Mouse (Mus musculus) MEL (cell line): Measurements from ENCODE around the gene Acvr1b. TPM values are rescaled to one million over a fixed set of nuclear protein-coding genes. Genes with fewer than 3 reads are reported as not detected.
A peak's percentile ranks its signal among the peaks of the same experiment; 100 is the strongest.

Experiments used
- DNase-seq: peaks from one replicate; pipeline ENCODE4 v3.0.0; 2011; ENCODE audit warnings: low read depth, low spot score
- H3K27ac ChIP-seq: 2 replicates; pipeline ENCODE4 v1.5.1; 2012; ENCODE audit warnings: low read depth, mild to moderate bottlenecking, control low read depth, low read length, moderate library complexity; ENCODE audit not compliant: control insufficient read depth
- H3K27me3 ChIP-seq, 2 experiments: fragments of 150-350 bp in 1 of 2; sonication (generic) in 1 of 2; 2 replicates each; pipeline ENCODE4 v1.6.1; 2012; ENCODE audit warnings: low read length in 2 of 2, mild to moderate bottlenecking in 2 of 2, improper control_type of control experiment in 1 of 2, moderate library complexity in 1 of 2; ENCODE audit not compliant: insufficient read depth in 2 of 2, control insufficient read depth in 1 of 2
- H3K36me3 ChIP-seq, 2 experiments: 2 replicates each; pipeline ENCODE4 v1.6.1; 2012 to 2014; ENCODE audit warnings: low read length in 2 of 2, improper control_type of control experiment in 1 of 2, inconsistent platforms in 1 of 2, mild to moderate bottlenecking in 1 of 2; ENCODE audit not compliant: insufficient read depth in 2 of 2, control insufficient read depth in 1 of 2
- H3K4me1 ChIP-seq, 2 experiments: fragments of 150-350 bp in 1 of 2; sonication (generic) in 1 of 2; 2 replicates each; pipeline ENCODE4 v1.6.1; 2012; ENCODE audit warnings: low read length in 2 of 2, improper control_type of control experiment in 1 of 2, mild to moderate bottlenecking in 1 of 2; ENCODE audit not compliant: insufficient read depth in 2 of 2, control insufficient read depth in 1 of 2
- H3K4me3 ChIP-seq, 2 experiments: fragments of 150-350 bp in 1 of 2; sonication (generic) in 1 of 2; 2 replicates each; pipeline ENCODE4 v1.5.1; 2012; ENCODE audit warnings: low read depth in 2 of 2, low read length in 2 of 2, mild to moderate bottlenecking in 2 of 2, moderate library complexity in 2 of 2, control low read depth in 1 of 2, improper control_type of control experiment in 1 of 2; ENCODE audit not compliant: control insufficient read depth in 1 of 2, insufficient read depth in 1 of 2
- H3K79me2 ChIP-seq: 2 replicates; pipeline ENCODE4 v1.6.1; 2012; ENCODE audit warnings: mild to moderate bottlenecking, low read length, moderate library complexity; ENCODE audit not compliant: control insufficient read depth, poor library complexity, insufficient read depth
- H3K9ac ChIP-seq: 2 replicates; pipeline ENCODE4 v1.6.1; 2012; ENCODE audit warnings: low read depth, mild to moderate bottlenecking, control low read depth, low read length, moderate library complexity; ENCODE audit not compliant: control insufficient read depth, poor library complexity, severe bottlenecking
- H3K9me3 ChIP-seq: fragments of 150-350 bp; sonication (generic); replicated peaks from 2 replicates; pipeline ENCODE4 v1.6.1; 2012; ENCODE audit warnings: mild to moderate bottlenecking, low read length, improper control_type of control experiment, moderate library complexity; ENCODE audit not compliant: insufficient read depth
- CHD2 ChIP-seq: IDR thresholded peaks from 2 replicates; pipeline ENCODE4 v1.6.1; 2011; ENCODE audit warnings: low read length, improper control_type of control experiment
- CTCF ChIP-seq, 3 experiments: IDR thresholded peaks in 2 of 3; conservative IDR thresholded peaks in 1 of 3; 2 replicates each; pipeline ENCODE4 v1.5.1; 2011 to 2012; ENCODE audit warnings: low read length in 3 of 3, low read depth in 2 of 3, mild to moderate bottlenecking in 2 of 3, improper control_type of control experiment in 1 of 3, inconsistent platforms in 1 of 3, mixed read lengths in 1 of 3, moderate library complexity in 1 of 3; ENCODE audit not compliant: control insufficient read depth in 1 of 3, insufficient read depth in 1 of 3, poor library complexity in 1 of 3, severe bottlenecking in 1 of 3
- ELF1 ChIP-seq: IDR thresholded peaks from 2 replicates; pipeline ENCODE4 v1.6.1; 2014; ENCODE audit warnings: low read depth, mild to moderate bottlenecking, inconsistent platforms, low read length, improper control_type of control experiment, moderate library complexity
- EP300 ChIP-seq, 2 experiments: IDR thresholded peaks; 2 replicates each; pipeline ENCODE4 v1.6.1; 2011; ENCODE audit warnings: improper control_type of control experiment in 2 of 2, low read length in 2 of 2, low read depth in 1 of 2, mild to moderate bottlenecking in 1 of 2
- ETS1 ChIP-seq: IDR thresholded peaks from 2 replicates; pipeline ENCODE4 v1.6.1; 2012; ENCODE audit warnings: low read depth, mild to moderate bottlenecking, inconsistent platforms, low read length, improper control_type of control experiment, moderate library complexity
- GATA1 ChIP-seq: IDR thresholded peaks from 2 replicates; pipeline ENCODE4 v1.6.1; 2011; ENCODE audit warnings: low read depth, low read length, improper control_type of control experiment
- HCFC1 ChIP-seq: IDR thresholded peaks from 2 replicates; pipeline ENCODE4 v1.6.1; 2012; ENCODE audit warnings: low read depth, mild to moderate bottlenecking, inconsistent platforms, low read length, improper control_type of control experiment, moderate library complexity
- KAT2A ChIP-seq: conservative IDR thresholded peaks from 2 replicates; pipeline ENCODE4 v1.6.1; 2012; ENCODE audit warnings: low read depth, low read length, improper control_type of control experiment, inconsistent platforms
- MAX ChIP-seq: IDR thresholded peaks from 2 replicates; pipeline ENCODE4 v1.6.1; 2011; ENCODE audit warnings: low read length, improper control_type of control experiment
- MAZ ChIP-seq: IDR thresholded peaks from 2 replicates; pipeline ENCODE4 v1.6.1; 2012; ENCODE audit warnings: low read depth, mild to moderate bottlenecking, inconsistent platforms, low read length, improper control_type of control experiment
- NELFE ChIP-seq: IDR thresholded peaks from 2 replicates; pipeline ENCODE4 v1.6.1; 2011; ENCODE audit warnings: low read depth, low read length, improper control_type of control experiment
- NRF1 ChIP-seq: IDR thresholded peaks from 2 replicates; pipeline ENCODE4 v1.6.1; 2014; ENCODE audit warnings: low read depth, mild to moderate bottlenecking, inconsistent platforms, low read length, improper control_type of control experiment, moderate library complexity; ENCODE audit not compliant: poor library complexity, insufficient read depth, severe bottlenecking
- POLR2A ChIP-seq, 2 experiments: IDR thresholded peaks; 2 replicates each; pipeline ENCODE4 v1.6.1; 2011 to 2012; ENCODE audit warnings: low read length in 2 of 2, mild to moderate bottlenecking in 2 of 2, control low read depth in 1 of 2, improper control_type of control experiment in 1 of 2, low read depth in 1 of 2, moderate library complexity in 1 of 2; ENCODE audit not compliant: control insufficient read depth in 1 of 2, insufficient read depth in 1 of 2, poor library complexity in 1 of 2
- POLR2AphosphoS2 ChIP-seq: IDR thresholded peaks from 2 replicates; pipeline ENCODE4 v1.6.1; 2011; ENCODE audit warnings: low read length, improper control_type of control experiment
- POLR2AphosphoS5 ChIP-seq: IDR thresholded peaks from 2 replicates; pipeline ENCODE4 v1.6.1; 2012; ENCODE audit warnings: low read depth, borderline replicate concordance, mild to moderate bottlenecking, inconsistent platforms, low read length, moderate library complexity, mixed read lengths
- RAD21 ChIP-seq: IDR thresholded peaks from 2 replicates; pipeline ENCODE4 v1.6.1; 2011; ENCODE audit warnings: mild to moderate bottlenecking, low read depth, low read length, improper control_type of control experiment
- SIN3A ChIP-seq: IDR thresholded peaks from 2 replicates; pipeline ENCODE4 v1.6.1; 2012; ENCODE audit warnings: low read length, improper control_type of control experiment, inconsistent platforms
- TAL1 ChIP-seq: IDR thresholded peaks from 2 replicates; pipeline ENCODE4 v1.6.1; 2012; ENCODE audit warnings: mild to moderate bottlenecking, inconsistent platforms, low read length, moderate library complexity, mixed read lengths
- TBP ChIP-seq: IDR thresholded peaks from 2 replicates; pipeline ENCODE4 v1.8.0; 2011; ENCODE audit warnings: low read depth, low read length, improper control_type of control experiment
- TCF12 ChIP-seq: IDR thresholded peaks from 2 replicates; pipeline ENCODE4 v1.6.1; 2014; ENCODE audit warnings: low read depth, mild to moderate bottlenecking, inconsistent platforms, low read length, improper control_type of control experiment, moderate library complexity
- USF1 ChIP-seq: IDR thresholded peaks from 2 replicates; pipeline ENCODE4 v1.6.1; 2014; ENCODE audit warnings: low read depth, mild to moderate bottlenecking, inconsistent platforms, low read length, improper control_type of control experiment, moderate library complexity
- USF2 ChIP-seq, 2 experiments: IDR thresholded peaks; 2 replicates each; pipeline ENCODE4 v1.6.1; 2011 to 2012; ENCODE audit warnings: improper control_type of control experiment in 2 of 2, low read length in 2 of 2, borderline replicate concordance in 1 of 2, inconsistent platforms in 1 of 2, low read depth in 1 of 2, mild to moderate bottlenecking in 1 of 2; ENCODE audit not compliant: insufficient read depth in 1 of 2
- ZC3H11A ChIP-seq: IDR thresholded peaks from 2 replicates; pipeline ENCODE4 v1.6.1; 2012; ENCODE audit warnings: low read depth, mild to moderate bottlenecking, inconsistent platforms, low read length, improper control_type of control experiment
- ZKSCAN1 ChIP-seq: IDR thresholded peaks from 2 replicates; pipeline ENCODE4 v1.6.1; 2012; ENCODE audit warnings: low read depth, mild to moderate bottlenecking, inconsistent platforms, low read length, improper control_type of control experiment, moderate library complexity
- polyA plus RNA-seq, 2 experiments: library from polyadenylated mRNA; stranded (reverse) in 1 of 2; unstranded in 1 of 2; fragments of >175 nt in 1 of 2; fragments of >200 nt in 1 of 2; gene quantifications; 2 replicates each; pipeline versions ENCODE4 v1.2.1 to v1.2.4; 2012; ENCODE audit warnings: low replicate concordance in 2 of 2, low read depth in 1 of 2; ENCODE audit not compliant: insufficient read length in 2 of 2, insufficient read depth in 1 of 2, missing spikeins in 1 of 2
- total RNA-seq: library from RNA; depleted of rRNA; stranded (reverse); fragments of 300-350 nt; gene quantifications from 2 replicates; pipeline ENCODE4 v1.2.3, GENCODE M21; 2012

The Acvr1b gene
- total and polyA plus RNA-seq, 3 experiments = 10.4 to 13.2 TPM; not detected in 1

DNA sequence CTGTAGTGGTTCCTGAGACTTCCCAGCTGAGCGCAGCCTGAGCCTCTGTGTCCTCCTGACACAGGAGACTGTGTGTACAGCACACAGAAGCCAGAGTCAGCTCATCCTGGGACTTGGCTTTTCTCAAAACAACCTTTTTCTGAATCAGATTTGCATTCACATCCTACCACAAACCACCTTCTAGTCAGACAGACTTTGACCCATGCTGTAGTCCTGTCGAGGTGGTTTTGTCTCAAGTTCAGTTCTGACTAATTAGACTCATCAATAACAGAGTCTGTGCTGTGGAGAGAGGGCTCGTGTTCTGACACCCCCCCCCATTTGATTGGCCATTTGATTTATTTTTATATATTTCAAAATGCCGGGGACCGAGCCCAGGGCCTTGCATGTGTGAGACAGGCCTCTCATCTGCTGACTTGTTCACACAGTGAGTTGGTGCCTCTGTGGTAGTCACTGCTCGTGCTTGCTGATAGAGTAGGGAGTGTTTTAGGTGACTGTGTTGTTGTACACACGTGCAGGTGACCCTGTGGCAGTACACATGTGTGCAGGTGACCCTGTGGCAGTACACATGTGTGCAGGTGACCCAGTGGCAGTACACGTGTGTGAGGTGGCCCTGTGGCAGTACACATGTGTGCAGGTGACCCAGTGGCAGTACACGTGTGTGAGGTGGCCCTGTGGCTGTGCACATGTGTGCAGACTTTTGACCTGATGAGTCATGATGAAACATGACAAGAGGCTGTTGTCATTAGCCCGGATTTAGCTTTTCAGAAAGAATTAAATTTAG lies 16.3 kb downstream of the Acvr1b start:
- no peak overlapping the region; the same call in 1 of the 2 replicates for H3K9ac ChIP-seq
- H3K4me3 ChIP-seq = no peak overlapping the region
- DNase-seq = no peak
- H3K27ac ChIP-seq = peak overlapping the region; percentile 55; the same call in 1 of the 2 replicates
- peaks cover 13 to 35% of the 10 kb centered on the region in 2 experiments for H3K4me1 ChIP-seq
- peaks cover 0 to 29% of the 10 kb centered on the region in 2 experiments; a peak in 3 of 4 replicates for H3K36me3 ChIP-seq
- H3K9me3 ChIP-seq = no peaks in the 10 kb centered on the region
- no peaks in the 10 kb centered on the region for H3K27me3 ChIP-seq
- H3K79me2 ChIP-seq = 0 out of 2 replicates have a peak, but pooled peaks cover 1% of the 10 kb centered on the region
- no peak for TF ChIP-seq MAZ
- 0 out of 2 replicates have a peak, but pooled peaks have one; percentile 33 for TF ChIP-seq SIN3A

DNA sequence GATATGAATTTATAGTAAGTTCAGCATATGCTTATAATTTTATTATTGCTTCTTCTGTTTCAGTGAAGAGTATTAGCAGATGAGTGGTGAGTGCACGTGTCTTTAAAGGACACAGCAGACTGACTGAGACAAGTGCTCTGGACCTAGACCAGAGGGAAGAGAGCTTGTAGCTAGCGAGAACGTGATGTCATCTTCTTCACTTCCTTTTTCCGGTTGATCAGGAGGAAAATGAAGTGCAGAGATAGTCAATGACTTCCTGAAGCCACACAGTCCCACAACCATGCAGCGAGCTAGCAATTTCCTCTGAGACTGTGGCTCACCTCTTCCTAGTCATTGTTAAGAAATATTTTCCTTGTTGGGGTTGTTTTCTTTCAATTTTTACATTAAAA lies 16.9 kb downstream of the Acvr1b start:
- H3K36me3 ChIP-seq = peaks cover 0 to 32% of the 10 kb centered on the region in 2 experiments; a peak in 2 of 4 replicates
- peak; percentile 61 for TF ChIP-seq MAX
- TF ChIP-seq TCF12 = no peak
- TF ChIP-seq TBP = peak; percentile 51; the same call in 1 of the 2 replicates
- TF ChIP-seq NRF1 = no peak
- TF ChIP-seq EP300 (IDR thresholded peaks at IDR 0.05; ENCODE audit: low read depth in 1 of 2, low read length in 2 of 2) = peak; percentile 28 to 46; a peak in 2 of 4 replicates
- TF ChIP-seq USF2 (IDR thresholded peaks at IDR 0.05; ENCODE audit: borderline replicate concordance in 1 of 2, insufficient read depth in 1 of 2, low read depth in 1 of 2, low read length in 2 of 2) = no peak
- TF ChIP-seq SIN3A = peak; percentile 8; the same call in 1 of the 2 replicates
- no peak for TF ChIP-seq POLR2AphosphoS2
- no peak for TF ChIP-seq TAL1
- TF ChIP-seq KAT2A = 0 out of 2 replicates have a peak, but pooled peaks have one; percentile 4
- TF ChIP-seq CTCF (IDR thresholded peaks at IDR 0.05 in 2 of 3, conservative IDR thresholded peaks at IDR 0.05 in 1 of 3; ENCODE audit: control insufficient read depth in 1 of 3, insufficient read depth in 1 of 3, low read depth in 2 of 3, low read length in 3 of 3, poor library complexity in 1 of 3, severe bottlenecking in 1 of 3) = no peak
- peak; percentile 36; the same call in 1 of the 2 replicates for TF ChIP-seq GATA1
- no peak for TF ChIP-seq ZC3H11A
- peak; percentile 27; the same call in 1 of the 2 replicates for TF ChIP-seq NELFE
- no peak for TF ChIP-seq POLR2AphosphoS5
- TF ChIP-seq ELF1 = peak; percentile 74
- TF ChIP-seq HCFC1 = 0 out of 2 replicates have a peak, but pooled peaks have one; percentile 34
- TF ChIP-seq ZKSCAN1 = no peak
- TF ChIP-seq POLR2A (IDR thresholded peaks at IDR 0.05; ENCODE audit: control insufficient read depth in 1 of 2, insufficient read depth in 1 of 2, low read depth in 1 of 2, low read length in 2 of 2, poor library complexity in 1 of 2) = peak in 1 of 2 experiments; percentile 49; a peak in 1 of 4 replicates
- TF ChIP-seq ETS1 = peak; percentile 35; the same call in 1 of the 2 replicates
- no peak for TF ChIP-seq RAD21
- no peak for TF ChIP-seq USF1
- TF ChIP-seq CHD2 = no peak
- H3K27ac ChIP-seq = peak overlapping the region; percentile 55
- no peaks in the 10 kb centered on the region for H3K27me3 ChIP-seq
- H3K4me3 ChIP-seq = no peak overlapping the region
- 0 out of 2 replicates have a peak, but pooled peaks cover 1% of the 10 kb centered on the region for H3K79me2 ChIP-seq
- peak; percentile 81 for DNase-seq
- H3K9ac ChIP-seq = no peak overlapping the region; the same call in 1 of the 2 replicates
- no peaks in the 10 kb centered on the region for H3K9me3 ChIP-seq
- H3K4me1 ChIP-seq = peaks cover 13 to 38% of the 10 kb centered on the region in 2 experiments
